Mouse (Mus musculus) ES-Bruce4 (cell line): ENCODE measurements around the gene Slc2a12. TPM values are rescaled to one million over a fixed set of nuclear protein-coding genes. Genes with fewer than 3 reads are reported as not detected.

Source experiments
- H3K27ac ChIP-seq: 2 replicates; pipeline ENCODE4 v1.5.1; 2012; ENCODE audit warnings: low read length, inconsistent platforms; ENCODE audit not compliant: insufficient read depth
- H3K27me3 ChIP-seq: 2 replicates; pipeline ENCODE4 v1.6.1; 2012; ENCODE audit warnings: mild to moderate bottlenecking, low read length, inconsistent platforms; ENCODE audit not compliant: control insufficient read depth, poor library complexity, insufficient read depth, severe bottlenecking
- H3K36me3 ChIP-seq: 2 replicates; pipeline ENCODE4 v1.6.1; 2012; ENCODE audit warnings: inconsistent platforms, mild to moderate bottlenecking, low read length, moderate library complexity; ENCODE audit not compliant: control insufficient read depth, poor library complexity, insufficient read depth, severe bottlenecking
- H3K4me1 ChIP-seq: one replicate; pipeline ENCODE4 v1.8.1; 2011; ENCODE audit warnings: low read length; ENCODE audit not compliant: control insufficient read depth, insufficient read depth
- H3K4me3 ChIP-seq: 2 replicates; pipeline ENCODE4 v1.5.1; 2011; ENCODE audit warnings: low read depth, mild to moderate bottlenecking, low read length
- H3K9ac ChIP-seq: 2 replicates; pipeline ENCODE4 v1.6.1; 2012; ENCODE audit warnings: low read depth, mild to moderate bottlenecking, inconsistent platforms; ENCODE audit not compliant: poor library complexity, severe bottlenecking
- H3K9me3 ChIP-seq: replicated peaks from 2 replicates; pipeline ENCODE4 v1.6.1; 2012; ENCODE audit warnings: mild to moderate bottlenecking, low read length, inconsistent platforms; ENCODE audit not compliant: control insufficient read depth, poor library complexity, insufficient read depth, severe bottlenecking
- CTCF ChIP-seq: IDR thresholded peaks from one replicate; pipeline ENCODE4 v1.8.1; 2011; ENCODE audit warnings: low read depth, low read length
- EP300 ChIP-seq: IDR thresholded peaks from 2 replicates; pipeline ENCODE4 v1.6.1; 2011; ENCODE audit warnings: low read depth, low read length; ENCODE audit not compliant: insufficient read depth
- POLR2A ChIP-seq: IDR thresholded peaks from one replicate; pipeline ENCODE4 v1.8.1; 2011; ENCODE audit warnings: low read length; ENCODE audit not compliant: insufficient read depth
- polyA plus RNA-seq: library from polyadenylated mRNA; stranded (reverse); fragments of >200 nt; gene quantifications from 2 replicates; pipeline ENCODE4 v1.2.4, GENCODE M21; 2011; ENCODE audit warnings: low read depth; ENCODE audit not compliant: missing spikeins, insufficient read depth, insufficient read length

Slc2a12 gene
- polyA plus RNA-seq, 1 experiment: 1.5 TPM

DNA sequence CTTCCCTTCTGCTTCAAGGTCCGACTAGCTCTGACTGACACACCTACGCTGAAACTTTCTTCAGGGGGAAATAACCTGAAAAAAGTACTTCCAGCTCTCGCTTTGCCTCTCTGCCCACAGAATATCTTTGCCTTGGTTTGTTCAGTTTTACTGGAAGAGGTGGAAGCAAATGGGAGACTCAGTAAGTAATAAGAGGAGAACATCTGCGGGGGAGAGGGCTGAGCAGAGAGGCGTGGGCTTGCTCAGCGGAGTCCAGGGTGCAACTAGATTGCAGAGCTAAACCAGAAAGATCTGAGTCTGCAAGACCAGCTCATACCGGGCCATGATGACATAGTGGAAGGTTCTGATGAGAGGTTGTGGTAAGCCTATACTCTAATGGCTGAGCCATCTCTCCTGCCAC is 13.3 kb upstream of the Slc2a12 start:
- Histone ChIP-seq H3K9me3 (no peaks in the 10 kb centered on the region), H3K9ac (no peak overlapping the region), H3K27me3 (no peaks in the 10 kb centered on the region), H3K4me3 (no peak overlapping the region), H3K27ac (no peak overlapping the region), H3K4me1 (no peaks in the 10 kb centered on the region), H3K36me3 (no peaks in the 10 kb centered on the region)
- TF ChIP-seq EP300: no peak
- no peak for TF ChIP-seq CTCF
- TF ChIP-seq POLR2A: no peak

DNA sequence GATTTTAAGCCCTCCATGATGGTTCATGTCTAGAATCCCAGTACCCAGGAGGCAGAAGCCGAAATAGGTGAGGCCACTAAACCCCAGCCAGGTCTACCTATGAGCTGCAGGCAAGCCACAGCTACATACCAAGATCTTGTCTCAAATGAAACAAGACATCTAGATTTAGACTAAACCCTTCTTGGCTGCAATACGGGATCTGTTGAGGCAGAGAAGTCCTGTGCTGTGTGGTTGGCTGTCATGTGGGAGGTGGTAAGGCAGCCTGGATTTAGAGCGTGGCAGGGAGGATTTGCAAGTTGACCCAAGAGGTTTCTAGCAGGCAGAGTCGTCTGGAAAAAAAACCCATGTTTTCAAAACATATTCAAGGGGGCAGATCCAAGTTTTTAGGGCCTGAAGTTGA is 12.9 kb upstream of the Slc2a12 start:
- no peaks in the 10 kb centered on the region for H3K27me3 ChIP-seq
- H3K27ac ChIP-seq: no peak overlapping the region
- no peaks in the 10 kb centered on the region for H3K9me3 ChIP-seq
- no peak overlapping the region for H3K4me3 ChIP-seq
- H3K4me1 ChIP-seq: no peaks in the 10 kb centered on the region
- H3K9ac ChIP-seq: no peak overlapping the region
- H3K36me3 ChIP-seq: no peaks in the 10 kb centered on the region
- TF ChIP-seq POLR2A (no peak), EP300 (no peak), CTCF (no peak)

DNA sequence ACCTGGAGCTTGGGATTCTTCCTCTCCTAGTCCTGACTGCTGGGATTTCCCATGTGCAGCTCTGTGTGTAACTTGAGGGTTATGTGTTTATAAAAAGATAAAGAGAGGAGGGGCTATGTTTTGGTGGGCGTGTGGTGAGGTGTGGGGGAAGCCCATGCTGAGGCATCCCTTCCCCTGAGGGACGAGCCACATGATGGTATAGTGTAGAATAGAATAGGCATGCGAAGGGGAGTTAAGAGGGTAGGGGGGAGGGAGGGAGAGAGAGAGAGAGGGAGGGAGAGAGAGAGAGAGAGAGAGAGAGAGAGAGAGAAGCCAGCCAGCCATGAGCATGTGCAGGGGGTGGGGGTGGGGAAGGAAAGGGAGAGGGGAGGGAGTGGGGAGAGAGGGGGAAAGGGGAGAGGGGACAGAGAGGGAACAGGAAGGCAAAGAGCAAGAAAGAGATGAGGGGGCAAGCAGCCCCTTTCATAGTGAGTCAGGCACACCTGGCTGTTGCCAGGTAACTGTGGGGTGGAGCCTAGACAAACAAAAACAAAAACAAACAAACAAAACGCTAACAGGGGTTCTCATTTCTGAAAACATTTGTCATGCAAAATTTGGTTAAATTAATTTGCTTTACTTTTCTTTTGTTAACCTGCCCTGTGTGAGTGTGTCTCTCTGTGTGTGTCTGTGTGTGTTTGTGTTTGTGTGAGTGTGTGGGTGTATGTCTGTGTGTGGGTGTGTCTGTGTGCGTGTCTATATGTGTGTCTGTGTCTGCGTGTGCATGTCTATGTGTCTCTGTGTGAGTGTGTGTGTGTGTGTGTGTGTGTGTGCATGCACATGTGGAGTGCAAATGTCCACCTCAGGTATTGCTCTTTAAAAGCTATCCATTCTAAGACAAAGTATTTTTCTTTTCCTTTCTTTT is 11.2 kb upstream of the Slc2a12 start:
- Histone ChIP-seq H3K27ac (no peak overlapping the region), H3K9me3 (no peaks in the 10 kb centered on the region)
- TF ChIP-seq POLR2A (no peak), CTCF (no peak), EP300 (no peak)

DNA sequence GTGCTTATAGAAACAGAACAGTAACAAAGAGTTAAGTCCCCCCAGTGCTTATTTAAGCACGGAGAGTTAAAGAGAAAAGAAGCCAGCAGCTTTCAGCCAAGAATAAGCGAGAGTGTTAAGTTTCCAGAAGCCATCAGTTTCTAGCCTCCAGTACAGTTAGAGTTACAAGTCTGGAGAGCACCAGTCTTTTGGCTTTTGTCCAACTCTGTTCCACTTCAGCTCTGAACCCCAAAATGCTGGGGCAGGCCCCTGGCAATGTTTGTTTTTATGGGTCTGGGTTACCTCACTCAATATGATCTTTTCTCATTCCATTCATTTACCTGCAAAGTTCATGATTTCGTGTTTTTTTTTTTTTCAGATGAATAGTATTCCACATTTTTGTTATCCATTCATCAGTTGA is 7.6 kb upstream of the Slc2a12 start:
- TF ChIP-seq CTCF: no peak
- TF ChIP-seq POLR2A: no peak
- no peak for TF ChIP-seq EP300
- no peak overlapping the region for H3K9ac ChIP-seq
- no peak overlapping the region for H3K27ac ChIP-seq

More for the DNA sequence above, 11.2 kb upstream of the Slc2a12 start:
- Histone ChIP-seq H3K4me1 (no peaks in the 10 kb centered on the region), H3K9ac (no peak overlapping the region), H3K36me3 (no peaks in the 10 kb centered on the region), H3K4me3 (no peak overlapping the region), H3K27me3 (no peaks in the 10 kb centered on the region)

DNA sequence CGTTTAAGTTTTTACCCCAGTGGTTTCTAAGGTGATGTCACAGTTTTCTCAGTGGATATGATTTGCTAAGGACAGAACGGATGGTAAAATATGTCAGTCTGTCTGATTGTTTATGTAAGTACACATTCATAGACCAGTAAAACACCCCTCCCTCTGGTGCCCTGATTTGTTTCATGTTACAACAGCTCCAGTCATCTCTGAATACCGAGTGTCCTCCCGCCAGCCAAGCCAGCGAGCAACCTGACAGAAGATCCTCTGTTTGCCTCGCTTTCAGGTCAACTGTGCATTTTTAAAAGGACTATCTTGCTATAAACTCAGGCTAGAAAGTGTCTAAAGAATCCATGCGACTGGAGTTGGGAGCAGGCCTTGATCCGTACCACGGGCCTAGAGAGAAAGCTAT is 640 bp upstream of the Slc2a12 start:
- Histone ChIP-seq H3K27me3 (no peaks in the 10 kb centered on the region), H3K27ac (no peak overlapping the region), H3K4me3 (no peak overlapping the region), H3K9ac (no peak overlapping the region), H3K4me1 (no peaks in the 10 kb centered on the region), H3K9me3 (no peaks in the 10 kb centered on the region), H3K36me3 (no peaks in the 10 kb centered on the region)
- TF ChIP-seq CTCF (no peak), EP300 (no peak), POLR2A (no peak)

More for the DNA sequence above, 7.6 kb upstream of the Slc2a12 start:
- Histone ChIP-seq H3K36me3 (no peaks in the 10 kb centered on the region), H3K4me3 (no peak overlapping the region), H3K9me3 (no peaks in the 10 kb centered on the region), H3K4me1 (no peaks in the 10 kb centered on the region), H3K27me3 (no peaks in the 10 kb centered on the region)

DNA sequence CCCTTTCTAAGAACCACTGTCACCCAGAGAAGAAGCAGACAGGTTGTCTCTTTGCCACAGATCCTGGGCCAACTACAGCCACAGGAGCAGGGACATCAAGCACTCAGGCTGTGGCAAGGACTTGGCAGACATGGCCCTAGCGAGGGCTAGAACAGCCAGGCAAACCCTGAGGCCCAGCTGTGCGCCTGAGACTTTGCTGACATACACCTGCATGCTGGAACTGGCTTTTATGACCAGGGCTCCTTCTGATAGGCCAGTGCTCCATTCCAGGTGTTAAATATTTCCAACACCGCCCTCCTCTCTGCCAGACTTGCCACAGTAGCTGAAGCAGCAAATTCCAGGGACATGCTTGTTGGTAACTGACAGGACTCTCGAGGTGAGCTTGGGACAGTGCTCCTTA is 3.9 kb downstream of the Slc2a12 start:
- H3K4me3 ChIP-seq: no peak overlapping the region
- H3K36me3 ChIP-seq: no peaks in the 10 kb centered on the region
- H3K27ac ChIP-seq: no peak overlapping the region
- no peaks in the 10 kb centered on the region for H3K27me3 ChIP-seq
- no peak for TF ChIP-seq POLR2A
- TF ChIP-seq EP300: no peak
- no peak for TF ChIP-seq CTCF
- H3K9me3 ChIP-seq: no peaks in the 10 kb centered on the region
- H3K4me1 ChIP-seq: no peaks in the 10 kb centered on the region
- no peak overlapping the region for H3K9ac ChIP-seq
